Mouse (Mus musculus) lung, adult 2 months (tissue): ENCODE measurements around the gene Phgdh. TPM values are rescaled to one million over a fixed set of nuclear protein-coding genes. Genes with fewer than 3 reads are reported as not detected.
A peak's percentile ranks its signal among the peaks of the same experiment; 100 is the strongest.

Experiments
- DNase-seq: peaks from one replicate; pipeline ENCODE4 v3.0.0; 2022
- H3K4me1 ChIP-seq: fragments of 200-500 bp; 2 replicates; pipeline ENCODE4 v1.6.1; 2011; ENCODE audit warnings: low read length; ENCODE audit not compliant: control insufficient read depth, insufficient read depth
- H3K4me3 ChIP-seq: fragments of 200-500 bp; replicated peaks from 2 replicates; pipeline ENCODE3; 2011; ENCODE audit warnings: low read depth, mild to moderate bottlenecking, control low read depth, low read length; ENCODE audit errors: extremely low read depth
- CTCF ChIP-seq: fragments of 200-500 bp; IDR thresholded peaks from 2 replicates; pipeline ENCODE4 v1.5.1; 2011; ENCODE audit warnings: mild to moderate bottlenecking, low read length, control low read depth; ENCODE audit not compliant: insufficient read depth
- POLR2A ChIP-seq: fragments of 200-500 bp; IDR thresholded peaks from 2 replicates; pipeline ENCODE4 v1.6.1; 2011; ENCODE audit warnings: low read depth, mild to moderate bottlenecking, control low read depth, low read length, borderline replicate concordance; ENCODE audit errors: extremely low read depth
- WGBS: fragments of 180-500 bp; shearing (Covaris S2); methylation state at CpG from one replicate; pipeline ENCODE4 v1.1.7; 2018; 5-methylcytosine and 5-hydroxymethylcytosine counted together
- polyA plus RNA-seq: library from polyadenylated mRNA; depleted of rRNA; stranded (reverse); fragments of >200 nt; gene quantifications from 2 replicates; pipeline ENCODE4 v1.2.3, GENCODE M21; 2012; rRNA removed

Phgdh gene
- polyA plus RNA-seq, 1 experiment, result 19.8 TPM

DNA sequence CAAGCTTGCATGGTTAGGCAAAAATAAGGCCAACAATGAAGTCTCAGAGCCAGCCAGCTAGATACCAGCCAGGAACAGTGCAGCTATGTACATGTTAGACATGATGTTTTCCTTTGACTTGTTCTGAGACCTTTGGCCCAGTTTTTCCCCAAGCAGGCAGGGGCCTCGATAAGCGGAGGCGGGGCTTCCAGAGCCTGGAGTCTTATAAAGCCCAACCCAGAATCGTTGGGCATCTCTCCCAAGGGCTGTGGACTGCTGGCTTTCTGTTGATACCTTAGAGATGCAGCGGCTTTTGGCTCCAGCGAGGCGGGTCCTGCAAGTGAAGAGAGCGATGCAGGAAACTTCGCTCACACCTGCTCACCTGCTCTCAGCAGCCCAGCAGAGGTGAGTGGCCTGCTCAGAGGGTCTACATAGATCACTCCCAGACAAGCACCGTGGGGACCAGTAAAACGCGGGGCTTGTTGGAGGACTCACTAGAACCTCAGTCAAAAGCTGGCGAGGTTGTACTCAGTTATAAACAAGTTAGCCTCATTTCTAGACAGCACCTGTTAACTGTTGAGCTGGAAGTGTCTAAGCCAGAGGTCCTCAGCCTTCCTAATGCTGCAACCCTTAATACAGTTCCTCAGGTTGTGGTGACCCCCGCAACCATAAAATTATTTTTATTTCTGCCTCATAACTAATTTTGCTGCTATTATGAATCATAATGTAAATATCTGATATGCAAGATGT lies 59.4 kb downstream of the Phgdh start, which contains the start of gene Hmgcs2:
Hmgcs2 (plus strand) TSS at position 232 of the 729 bp plus-strand sequence.
- TF ChIP-seq CTCF, result no peak
- TF ChIP-seq POLR2A, result 0 out of 2 replicates have a peak, but pooled peaks have one; percentile 17
- peaks cover 10% of the 10 kb centered on the region for H3K4me1 ChIP-seq
- H3K4me3 ChIP-seq, result peak within 1 kb of the TSS; percentile 44
- peak; percentile 23 for DNase-seq
- WGBS, result 42% methylated on average over 14 of the region's 14 CpGs

GRCm38 (mm10) chr3:98279682-98280081 lies 60.1 kb downstream of the Phgdh start:
- no peak for DNase-seq
- Histone ChIP-seq H3K4me1 (peaks cover 10% of the 10 kb centered on the region), H3K4me3 (no peak overlapping the region)
- 39% methylated on average over 4 of the region's 4 CpGs for WGBS
- TF ChIP-seq CTCF (no peak), POLR2A (no peak)

DNA sequence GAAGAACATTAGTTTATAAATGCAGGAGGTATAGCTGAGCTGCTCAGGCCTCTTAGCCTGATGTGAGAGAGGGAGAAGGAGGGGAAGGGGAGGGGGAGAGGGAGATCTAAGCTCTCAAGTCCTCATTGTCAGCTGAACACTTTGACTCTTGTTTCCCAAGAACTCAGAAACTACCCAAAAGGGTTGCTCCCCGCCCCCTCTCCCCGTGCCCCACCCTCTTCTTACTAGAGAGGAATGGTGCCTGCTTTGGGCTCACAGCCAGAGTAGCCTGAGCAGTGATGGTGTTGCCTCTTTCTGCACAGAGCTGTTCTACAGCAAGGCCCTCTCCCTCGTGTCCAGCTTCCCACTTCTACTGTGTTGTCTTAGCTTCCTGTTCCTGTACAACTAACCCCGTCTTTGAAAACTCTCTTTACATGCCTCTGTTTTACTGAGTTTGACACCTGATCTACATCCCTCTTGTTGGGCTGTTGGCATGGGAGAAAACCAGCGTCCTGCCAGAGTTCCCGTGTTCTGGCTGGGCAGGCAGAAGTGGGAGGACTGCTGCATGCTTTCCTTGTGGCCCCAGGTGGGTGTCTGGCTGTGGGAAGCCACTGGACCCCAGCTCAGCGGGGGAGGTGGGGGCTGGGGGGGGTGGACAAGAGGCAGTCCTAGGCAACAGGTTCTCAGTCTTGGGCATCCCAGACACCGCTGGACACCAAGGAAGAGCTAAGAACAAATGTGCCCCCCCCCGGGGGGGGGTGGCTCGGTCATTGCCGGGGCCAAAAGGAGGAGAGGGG lies 66.0 kb downstream of the Phgdh start:
- no peak for DNase-seq
- Histone ChIP-seq H3K4me3 (no peak overlapping the region), H3K4me1 (no peaks in the 10 kb centered on the region)
- 49% methylated on average over 11 of the region's 11 CpGs for WGBS
- TF ChIP-seq CTCF (no peak), POLR2A (no peak)

DNA sequence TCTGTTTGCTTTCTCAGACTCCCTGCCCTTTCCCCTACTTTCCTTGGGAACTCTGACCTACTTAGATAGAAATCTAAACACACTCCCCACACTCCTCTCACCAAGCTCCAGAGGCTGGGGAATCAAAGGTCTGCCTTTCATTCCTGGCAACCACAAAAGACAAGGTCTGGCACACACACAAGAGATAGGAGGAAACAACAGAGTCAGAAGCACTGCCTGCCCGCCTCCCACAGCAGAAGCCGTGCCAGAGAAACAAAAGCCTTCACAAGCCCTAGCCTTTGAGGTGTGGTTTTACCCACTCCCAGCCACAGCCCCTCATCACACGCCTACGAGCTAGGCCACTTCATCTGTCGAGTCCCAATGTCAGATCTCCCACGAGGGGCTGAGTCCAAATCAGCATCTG lies 72.5 kb downstream of the Phgdh start:
- peaks cover 2% of the 10 kb centered on the region for H3K4me1 ChIP-seq
- 13% methylated on average over 6 of the region's 6 CpGs for WGBS
- DNase-seq, result peak; percentile 18
- no peak overlapping the region for H3K4me3 ChIP-seq
- no peak for TF ChIP-seq CTCF
- no peak for TF ChIP-seq POLR2A

Other genes with a start within 250 kb of the Phgdh start
- gene Adam30, start 179.4 kb downstream of the Phgdh start, polyA plus RNA-seq, result not detected in 2 replicates
- gene Reg4, start 117.8 kb downstream of the Phgdh start, polyA plus RNA-seq, result 0.34 TPM in 1 of 2 replicates, not detected in the other
- 12.8 and 14.4 TPM in 2 replicates for gene Hmgcs2, start 59.6 kb downstream of the Phgdh start, polyA plus RNA-seq
- gene Zfp697, start 42.5 kb upstream of the Phgdh start, polyA plus RNA-seq, result 17.0 and 17.9 TPM in 2 replicates
- not detected in 2 replicates for gene Gm4450, start 117.1 kb upstream of the Phgdh start, polyA plus RNA-seq
- gene Hsd3b4, start 170.5 kb upstream of the Phgdh start, polyA plus RNA-seq, result not detected in 2 replicates
- not detected in 2 replicates for gene Gm10681, start 248.8 kb upstream of the Phgdh start, polyA plus RNA-seq